Mouse (Mus musculus) gonadal fat pad, adult 2 months (tissue): ENCODE data around the gene Coro1b. TPM values are rescaled to one million over a fixed set of nuclear protein-coding genes. Genes with fewer than 3 reads are reported as not detected.

Source experiments
- DNase-seq: peaks from one replicate; pipeline ENCODE4 v3.0.0-alpha.2; 2012; ENCODE audit warnings: low read depth
- polyA plus RNA-seq: library from polyadenylated mRNA; depleted of rRNA; stranded (reverse); fragments of >200 nt; gene quantifications from 2 replicates; pipeline ENCODE4 v1.2.3, GENCODE M21; 2012; rRNA removed

Coro1b gene
- polyA plus RNA-seq, 1 experiment: 251 TPM

GRCm38 (mm10) chr19:4189051-4189620 is 40.7 kb downstream of the Coro1b start:
- no peak for DNase-seq

GRCm38 (mm10) chr19:4190831-4191334 is 42.5 kb downstream of the Coro1b start, which contains the start of gene Tbc1d10c:
Tbc1d10c (minus strand) TSS chr19:4191284.
- DNase-seq: no peak

GRCm38 (mm10) chr19:4191528-4192250 is 43.3 kb downstream of the Coro1b start, which contains the start of gene Ppp1ca:
Ppp1ca (plus strand) TSS chr19:4192065.
- DNase-seq: no peak

GRCm38 (mm10) chr19:4192251-4192985 is 44.0 kb downstream of the Coro1b start:
- no peak for DNase-seq

- DNase-seq: no peak
These were observed 44.7 kb downstream of the Coro1b start for GRCm38 (mm10) chr19:4193129-4193528.

- DNase-seq: no peak
These were observed 45.8 kb downstream of the Coro1b start for GRCm38 (mm10) chr19:4194021-4194724.

- DNase-seq: no peak
These were observed 46.6 kb downstream of the Coro1b start for GRCm38 (mm10) chr19:4194776-4195650.

- no peak for DNase-seq
These were observed 47.6 kb downstream of the Coro1b start for GRCm38 (mm10) chr19:4196048-4196447.

GRCm38 (mm10) chr19:4196548-4196947 is 48.1 kb downstream of the Coro1b start:
- no peak for DNase-seq

GRCm38 (mm10) chr19:4197180-4197579 is 48.8 kb downstream of the Coro1b start:
- no peak for DNase-seq

GRCm38 (mm10) chr19:4201291-4201909 is 53.0 kb downstream of the Coro1b start, which contains the start of gene Rad9a:
Rad9a (minus strand) TSS chr19:4201662.
- peak; percentile 60 for DNase-seq

GRCm38 (mm10) chr19:4202149-4202548 is 53.7 kb downstream of the Coro1b start:
- DNase-seq: no peak

- DNase-seq: no peak
These were observed 54.7 kb downstream of the Coro1b start for GRCm38 (mm10) chr19:4203148-4203547.

Other genes with a start within 250 kb of the Coro1b start
- gene Tcirg1, start 241.5 kb upstream of the Coro1b start, polyA plus RNA-seq: 61.0 and 75.4 TPM in 2 replicates
- gene Ndufs8, start 235.8 kb upstream of the Coro1b start, polyA plus RNA-seq: 225 and 260 TPM in 2 replicates
- 9.2 and 12.7 TPM in 2 replicates for gene Aldh3b1, start 218.8 kb upstream of the Coro1b start, polyA plus RNA-seq
- 93.7 TPM in 2 replicates for gene Unc93b1, start 213.4 kb upstream of the Coro1b start, polyA plus RNA-seq
- 0.51 and 0.86 TPM in 2 replicates for gene Aldh3b3, start 190.0 kb upstream of the Coro1b start, polyA plus RNA-seq
- 20.1 and 30.9 TPM in 2 replicates for gene Aldh3b2, start 176.3 kb upstream of the Coro1b start, polyA plus RNA-seq
- gene Acy3, start 162.0 kb upstream of the Coro1b start, polyA plus RNA-seq: 45.4 and 50.9 TPM in 2 replicates
- not detected in 2 replicates for gene Tbx10, start 155.9 kb upstream of the Coro1b start, polyA plus RNA-seq
- 10.2 and 19.7 TPM in 2 replicates for gene Nudt8, start 148.0 kb upstream of the Coro1b start, polyA plus RNA-seq
- gene Gm49405, start 148.0 kb upstream of the Coro1b start, polyA plus RNA-seq: 1.3 and 1.4 TPM in 2 replicates
- gene Doc2g, start 145.3 kb upstream of the Coro1b start, polyA plus RNA-seq: 5.5 and 6.1 TPM in 2 replicates
- 152 and 165 TPM in 2 replicates for gene Ndufv1, start 135.8 kb upstream of the Coro1b start, polyA plus RNA-seq
- gene Gstp1, start 110.6 kb upstream of the Coro1b start, polyA plus RNA-seq: 787 and 813 TPM in 2 replicates
- gene Gstp2, start 102.6 kb upstream of the Coro1b start, polyA plus RNA-seq: 14.7 and 39.9 TPM in 2 replicates
- gene Gstp3, start 89.0 kb upstream of the Coro1b start, polyA plus RNA-seq: 0.93 and 3.0 TPM in 2 replicates
- gene Cabp2, start 67.0 kb upstream of the Coro1b start, polyA plus RNA-seq: not detected in 2 replicates
- 162 and 208 TPM in 2 replicates for gene Cdk2ap2, start 51.4 kb upstream of the Coro1b start, polyA plus RNA-seq
- gene Pitpnm1, start 48.6 kb upstream of the Coro1b start, polyA plus RNA-seq: 68.4 and 81.9 TPM in 2 replicates
- 99.1 and 121 TPM in 2 replicates for gene Aip, start 22.8 kb upstream of the Coro1b start, polyA plus RNA-seq
- 0.20 and 0.39 TPM in 2 replicates for gene Gpr152, start 8.8 kb upstream of the Coro1b start, polyA plus RNA-seq
- gene Cabp4, start 4.6 kb upstream of the Coro1b start, polyA plus RNA-seq: 0.15 and 0.28 TPM in 2 replicates
- gene Ptprcap, start 5.0 kb downstream of the Coro1b start, polyA plus RNA-seq: 5.8 and 5.9 TPM in 2 replicates
- 31.1 and 32.0 TPM in 2 replicates for gene Rps6kb2, start 14.7 kb downstream of the Coro1b start, polyA plus RNA-seq
- 8.4 and 10.0 TPM in 2 replicates for gene Carns1, start 26.9 kb downstream of the Coro1b start, polyA plus RNA-seq
- gene Tbc1d10c, start 42.7 kb downstream of the Coro1b start, polyA plus RNA-seq: 3.6 and 4.5 TPM in 2 replicates
- gene Ppp1ca, start 43.4 kb downstream of the Coro1b start, polyA plus RNA-seq: 570 and 585 TPM in 2 replicates
- gene Rad9a, start 53.0 kb downstream of the Coro1b start, polyA plus RNA-seq: 27.3 and 31.9 TPM in 2 replicates
- 6.6 and 7.9 TPM in 2 replicates for gene Clcf1, start 65.6 kb downstream of the Coro1b start, polyA plus RNA-seq
- gene AC109138.7, start 65.7 kb downstream of the Coro1b start, polyA plus RNA-seq: 1.2 TPM in 1 of 2 replicates, not detected in the other
- gene Pold4, start 83.3 kb downstream of the Coro1b start, polyA plus RNA-seq: 111 and 164 TPM in 2 replicates
- gene Ssh3, start 120.6 kb downstream of the Coro1b start, polyA plus RNA-seq: 87.3 and 91.4 TPM in 2 replicates
- 12.6 and 13.7 TPM in 2 replicates for gene Ankrd13d, start 134.5 kb downstream of the Coro1b start, polyA plus RNA-seq
- gene Grk2, start 157.6 kb downstream of the Coro1b start, polyA plus RNA-seq: 74.0 and 79.1 TPM in 2 replicates
- 119 and 122 TPM in 2 replicates for gene Kdm2a, start 249.7 kb downstream of the Coro1b start, polyA plus RNA-seq